Mouse (Mus musculus) NIH3T3 (cell line): Measurements from ENCODE around the gene Gm21969.

Experiments used
- DNase-seq: peaks from one replicate; pipeline ENCODE4 v3.0.0-alpha.2; 2012; ENCODE audit warnings: low read depth

Gm21969 gene

DNA sequence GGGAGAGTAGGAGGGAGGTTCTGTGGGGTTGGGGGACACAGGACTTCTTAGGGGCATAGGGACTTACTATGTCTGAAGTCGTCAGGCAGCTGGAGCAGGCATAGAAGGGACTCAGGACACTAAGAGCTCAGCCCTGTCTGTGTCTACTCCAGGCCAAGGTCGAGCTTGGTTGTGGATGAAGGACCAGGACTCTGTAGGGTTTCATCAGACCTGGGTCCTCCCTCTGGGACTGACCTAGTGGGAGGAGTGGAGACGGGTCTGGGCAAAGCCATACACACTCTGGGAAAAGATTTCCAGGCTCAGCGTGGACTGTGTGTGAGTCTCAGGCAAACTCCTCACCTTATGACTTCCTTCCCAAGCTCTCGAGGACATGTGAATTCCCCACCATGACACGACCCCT is 16.8 kb downstream of the Gm21969 start:
- DNase-seq, result no peak

DNA sequence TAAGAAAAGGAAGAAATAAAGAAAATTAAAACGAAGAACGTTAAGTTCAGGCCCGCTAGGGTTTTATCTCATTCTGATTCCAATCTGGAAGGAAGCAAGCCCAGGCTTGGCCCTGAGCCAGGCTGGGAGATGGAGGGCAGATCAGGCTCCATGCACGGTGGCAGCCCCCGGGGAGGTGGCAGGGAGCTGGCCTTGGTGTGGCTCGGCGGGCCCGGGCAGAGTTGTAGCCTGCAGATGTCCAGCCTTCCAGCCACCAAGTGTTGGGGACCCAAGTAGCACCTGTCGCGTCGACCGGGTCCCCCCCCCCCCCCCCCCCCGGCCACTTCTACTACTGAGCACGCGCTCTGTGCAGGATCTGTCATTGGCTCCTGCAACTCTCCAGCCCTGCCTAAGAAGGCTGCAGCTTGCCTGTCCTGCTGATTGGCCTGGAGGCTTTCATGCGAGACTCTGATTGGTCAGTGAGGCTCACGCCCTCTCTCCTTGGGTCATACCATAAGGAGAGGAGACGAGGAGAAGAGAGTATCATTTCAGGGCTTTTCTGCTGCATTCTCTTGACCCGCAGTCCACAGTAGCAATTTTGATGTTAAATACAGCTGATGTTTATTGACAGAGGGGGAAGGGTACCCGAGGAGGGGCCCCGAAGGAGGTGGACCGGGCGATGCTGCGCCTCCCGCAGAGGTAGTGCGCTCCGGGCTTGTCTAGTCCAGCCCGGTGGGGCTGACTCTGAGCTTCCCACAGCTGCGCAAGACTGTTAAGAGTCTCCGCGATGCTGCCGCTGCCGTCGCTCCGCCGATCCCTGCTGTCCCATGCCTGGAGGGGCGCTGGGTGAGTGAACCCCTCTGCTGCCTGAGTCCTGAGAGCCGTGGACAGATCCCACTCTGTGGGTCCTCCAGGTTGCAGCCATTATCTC is 19.6 kb downstream of the Gm21969 start, which contains the start of gene Aldh4a1:
TSS of gene Aldh4a1 (plus strand) at position 494 of the 910 bp plus-strand sequence.
- peak; percentile 91 for DNase-seq

- no peak for DNase-seq
Measured at GRCm38 (mm10) chr4:139623434-139624115, 20.6 kb downstream of the Gm21969 start.

GRCm38 (mm10) chr4:139624116-139624489 is 21.1 kb downstream of the Gm21969 start:
- no peak for DNase-seq

DNA sequence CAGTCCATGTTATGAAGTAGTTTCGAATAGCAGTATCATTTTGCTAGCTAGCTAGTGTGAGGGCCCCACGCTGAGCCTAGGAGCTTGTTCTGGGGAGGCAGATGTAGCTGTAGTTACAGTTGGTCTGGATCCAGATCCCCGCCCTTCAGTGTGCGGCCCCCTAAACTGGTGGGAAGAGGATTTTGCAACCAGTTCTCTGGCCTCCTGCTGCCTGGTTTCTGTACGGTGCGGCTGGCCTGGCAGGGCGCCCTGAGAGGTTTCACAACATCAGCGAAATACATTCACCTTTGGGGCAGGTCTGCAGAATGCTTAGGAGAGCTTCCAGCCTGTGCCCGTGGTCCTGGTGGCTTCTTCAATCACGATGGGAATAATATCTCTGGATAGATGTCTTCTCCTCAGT is 21.7 kb downstream of the Gm21969 start:
- peak; percentile 71 for DNase-seq

DNA sequence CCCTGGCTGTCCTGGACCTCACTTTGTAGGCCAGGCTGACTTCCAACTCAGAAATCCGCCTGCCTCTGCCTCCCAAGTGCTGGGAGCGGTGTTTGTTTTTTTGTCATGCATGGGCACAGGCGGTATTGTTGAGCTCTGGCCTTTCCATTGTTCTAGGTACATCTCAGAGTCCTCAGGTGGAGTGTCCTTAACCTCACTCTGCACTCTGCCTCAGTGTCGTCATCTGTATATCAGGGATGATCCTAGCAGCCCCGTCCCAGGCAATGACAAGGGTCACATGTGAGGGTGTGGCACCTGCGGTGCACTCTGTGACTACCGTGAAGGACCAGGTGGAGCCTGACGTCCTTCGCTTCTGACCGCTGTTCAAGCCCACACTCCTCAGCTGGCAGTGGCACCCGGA is 24.4 kb downstream of the Gm21969 start:
- no peak for DNase-seq

DNA sequence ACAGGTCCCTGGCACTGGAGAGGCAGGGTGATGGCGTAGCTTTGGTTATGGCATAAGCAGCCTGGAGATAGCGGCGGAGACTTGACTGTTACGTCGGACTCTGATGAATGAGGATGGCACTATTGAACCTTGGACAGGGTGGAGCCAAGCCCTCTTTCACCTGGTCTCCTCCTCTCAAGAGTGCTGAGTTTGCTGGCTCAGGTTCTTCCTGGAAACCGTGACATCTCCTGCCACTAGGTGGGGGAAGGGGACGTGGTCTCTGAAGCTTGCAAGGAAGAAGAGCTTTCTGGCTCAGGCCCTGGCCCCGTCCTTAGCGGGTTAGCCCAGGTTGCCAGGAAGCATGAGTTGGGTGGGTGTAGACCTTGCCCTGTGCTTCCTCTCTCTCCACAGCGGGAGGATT is 27.2 kb downstream of the Gm21969 start:
- no peak for DNase-seq

- DNase-seq, result no peak
Measured at GRCm38 (mm10) chr4:139631141-139631540, 28.2 kb downstream of the Gm21969 start.

- no peak for DNase-seq
Measured at GRCm38 (mm10) chr4:139631569-139632253, 28.7 kb downstream of the Gm21969 start.

GRCm38 (mm10) chr4:139632254-139632580 is 29.2 kb downstream of the Gm21969 start:
- DNase-seq, result no peak

- DNase-seq, result peak; percentile 67
Measured at GRCm38 (mm10) chr4:139636373-139636772, 33.4 kb downstream of the Gm21969 start.

DNA sequence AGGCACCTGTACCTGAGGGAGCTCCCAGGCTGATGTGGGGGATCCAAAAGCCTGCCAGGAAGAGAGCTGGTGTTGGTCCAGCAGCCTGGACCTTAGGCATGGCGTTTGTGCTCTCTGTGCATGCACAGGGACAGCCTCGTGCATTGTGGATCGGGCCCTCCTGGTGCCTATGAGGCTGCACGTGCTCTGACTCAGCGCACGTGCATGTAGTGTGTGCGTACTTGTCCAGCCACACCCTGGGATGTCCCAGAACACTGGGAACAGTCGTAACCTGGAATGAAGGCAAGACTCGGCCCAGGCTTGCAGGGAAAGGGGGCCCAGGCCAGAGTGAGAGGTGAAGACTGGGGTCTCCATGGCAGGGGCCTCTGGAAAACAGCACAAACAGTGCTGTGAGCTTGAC is 34.9 kb downstream of the Gm21969 start:
- DNase-seq, result peak; percentile 36

DNA sequence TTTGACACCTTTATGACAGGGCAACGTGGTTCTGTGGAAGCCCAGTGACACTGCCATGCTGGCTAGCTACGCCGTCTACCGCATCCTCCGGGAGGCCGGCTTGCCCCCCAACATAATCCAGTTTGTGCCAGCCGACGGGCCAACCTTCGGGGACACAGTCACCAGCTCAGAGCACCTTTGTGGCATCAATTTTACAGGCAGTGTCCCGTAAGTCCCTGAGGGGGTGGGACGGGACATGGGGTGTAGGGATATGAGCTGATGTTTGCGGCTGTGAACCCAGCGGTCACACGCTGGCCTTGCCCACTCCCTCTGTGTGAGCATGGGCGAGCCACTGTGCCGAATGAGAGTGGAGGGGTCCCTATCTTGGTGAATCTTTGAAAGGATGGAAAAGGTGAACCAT is 35.4 kb downstream of the Gm21969 start:
- no peak for DNase-seq

DNA sequence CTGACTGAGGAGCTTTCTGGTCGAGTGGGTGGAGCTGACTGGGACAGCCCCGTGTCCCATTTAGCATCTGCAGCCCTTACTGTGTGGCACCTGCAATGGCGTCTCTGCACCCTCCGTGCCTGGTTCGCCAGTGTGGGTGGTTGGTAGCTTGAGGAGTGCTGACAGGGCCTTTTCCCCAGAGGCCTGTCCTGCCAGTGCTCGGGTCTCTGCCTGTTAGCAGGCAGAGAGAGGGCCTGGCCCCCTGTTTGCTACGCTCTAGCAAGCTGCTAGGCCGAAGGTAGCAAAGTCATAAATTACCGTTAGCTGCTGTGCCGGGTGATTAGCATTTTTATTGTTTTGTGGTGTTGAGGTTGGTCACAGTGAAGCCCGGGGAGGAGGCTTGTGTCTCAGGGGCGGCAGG is 36.8 kb downstream of the Gm21969 start:
- no peak for DNase-seq

DNA sequence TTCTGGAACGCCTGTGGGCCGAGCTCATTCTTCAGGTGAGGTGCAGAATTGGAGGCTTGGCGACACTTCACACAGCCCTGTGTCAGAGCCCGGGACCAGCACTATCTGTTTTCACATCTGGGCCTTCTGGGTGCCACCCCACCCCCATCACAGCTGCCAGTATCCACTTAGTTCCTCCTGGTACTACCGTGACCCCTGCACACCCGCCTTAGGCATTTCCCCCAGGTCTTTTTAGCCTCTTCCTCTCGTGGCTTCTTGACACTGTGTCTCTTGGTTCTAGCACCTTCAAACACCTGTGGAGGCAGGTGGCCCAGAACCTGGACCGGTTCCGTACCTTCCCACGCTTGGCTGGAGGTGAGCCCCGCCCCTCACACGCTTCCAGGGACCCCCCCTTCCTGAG is 37.3 kb downstream of the Gm21969 start:
- no peak for DNase-seq

DNA sequence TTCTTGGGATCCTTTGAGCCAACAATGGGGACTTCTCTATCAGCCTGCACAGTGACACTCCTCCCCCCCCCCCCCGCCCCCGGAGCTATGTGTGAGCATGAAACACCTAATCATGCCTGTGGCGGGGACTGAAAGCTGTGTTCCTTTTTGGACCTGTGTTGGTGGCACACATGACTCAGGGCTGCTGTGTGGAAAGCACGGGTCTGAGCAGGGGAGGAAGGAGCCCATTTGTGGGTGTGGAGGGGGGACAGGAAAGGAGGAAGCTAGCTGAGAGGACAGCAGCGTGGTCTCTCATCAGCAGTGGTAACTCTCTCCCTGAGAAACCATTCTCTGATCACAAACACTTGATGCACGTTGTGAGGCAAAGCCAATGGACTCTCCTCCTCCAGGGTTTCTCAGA is 37.8 kb downstream of the Gm21969 start:
- DNase-seq, result no peak

GRCm38 (mm10) chr4:139641829-139642425 is 38.9 kb downstream of the Gm21969 start:
- DNase-seq, result no peak

- peak; percentile 83 for DNase-seq
Measured at GRCm38 (mm10) chr4:139643972-139644371, 41.0 kb downstream of the Gm21969 start.

DNA sequence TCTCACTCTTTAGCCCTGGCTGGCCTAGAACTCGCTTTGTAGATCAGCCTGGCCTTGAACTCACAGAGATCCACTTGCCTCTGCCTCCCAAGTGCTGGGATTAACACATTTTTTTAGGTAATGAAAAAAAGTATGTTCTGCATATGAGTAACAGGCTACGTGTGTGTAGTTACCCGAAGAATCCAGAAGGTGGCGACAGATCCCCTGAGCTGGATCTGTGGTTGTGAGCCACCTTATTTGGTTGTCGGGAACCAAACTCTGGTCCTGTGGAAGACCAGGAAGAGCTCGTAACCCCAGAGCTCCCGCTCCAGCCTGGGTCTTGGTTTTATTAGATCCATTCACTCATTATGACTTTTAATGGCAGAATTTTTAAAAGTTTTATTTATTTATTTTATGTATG is 43.9 kb downstream of the Gm21969 start:
- no peak for DNase-seq

GRCm38 (mm10) chr4:139650086-139650743 is 47.2 kb downstream of the Gm21969 start:
- no peak for DNase-seq

DNA sequence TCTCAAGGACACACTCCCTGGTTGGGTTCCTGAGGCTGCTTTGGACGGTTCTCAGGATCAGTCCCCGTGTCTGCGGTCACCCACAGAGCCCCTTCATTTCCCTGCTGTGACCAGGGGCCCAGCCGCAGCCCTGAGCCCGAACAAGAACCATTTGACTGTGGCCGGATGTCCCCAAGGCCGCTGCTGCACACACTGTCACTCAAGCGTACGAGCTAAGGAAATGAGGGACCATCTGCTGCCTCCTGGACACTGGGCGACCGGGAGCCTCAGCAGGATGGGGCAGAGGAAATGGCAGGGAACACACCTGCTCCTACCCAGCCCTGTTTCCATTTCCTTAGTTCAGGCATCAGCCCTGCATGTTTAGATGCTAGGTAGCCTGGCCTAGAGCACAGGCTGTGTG is 47.9 kb downstream of the Gm21969 start:
- DNase-seq, result no peak

- no peak for DNase-seq
Measured at GRCm38 (mm10) chr4:139653238-139653637, 50.3 kb downstream of the Gm21969 start, which contains the start of gene Tas1r2. Tas1r2 (plus strand) TSS chr4:139653538.
